Mouse (Mus musculus): ENCODE data around the gene Msln.
"Not testable (repeated sequence)": the region's sequence is repeated elsewhere in the genome, so short reads cannot be mapped to it uniquely, and the experiment has no call there.

Msln gene

GRCm38 (mm10) chr17:25765886-25766285 lies 11.7 kb upstream of the Msln start:
- no peak for DNase-seq

GRCm38 (mm10) chr17:25762591-25762990 lies 8.4 kb upstream of the Msln start:
- DNase-seq: no peak

- DNase-seq: peak; percentile 59
Measured at GRCm38 (mm10) chr17:25761561-25761970, 7.4 kb upstream of the Msln start.

GRCm38 (mm10) chr17:25760148-25760547 lies 6.0 kb upstream of the Msln start:
- peak; percentile 61 for DNase-seq

GRCm38 (mm10) chr17:25757691-25758090 lies 3.5 kb upstream of the Msln start:
- no peak for DNase-seq

- DNase-seq: no peak
Measured at GRCm38 (mm10) chr17:25756378-25757242, 2.4 kb upstream of the Msln start.

- DNase-seq: no peak
Measured at GRCm38 (mm10) chr17:25755627-25756377, 1.6 kb upstream of the Msln start.

- no peak for DNase-seq
Measured at GRCm38 (mm10) chr17:25755086-25755485, 908 bp upstream of the Msln start.

GRCm38 (mm10) chr17:25751446-25751845 lies 2.7 kb downstream of the Msln start:
- DNase-seq: no peak

- DNase-seq: no peak
Measured at GRCm38 (mm10) chr17:25749314-25749713, 4.9 kb downstream of the Msln start.

- DNase-seq: no peak
Measured at GRCm38 (mm10) chr17:25748238-25748637, 5.9 kb downstream of the Msln start.

GRCm38 (mm10) chr17:25744311-25744710 lies 9.9 kb downstream of the Msln start:
- no peak for DNase-seq

GRCm38 (mm10) chr17:25743831-25744230 lies 10.3 kb downstream of the Msln start:
- DNase-seq: no peak

- not testable (repeated sequence) for DNase-seq
Measured at GRCm38 (mm10) chr17:25741471-25741870, 12.7 kb downstream of the Msln start.

GRCm38 (mm10) chr17:25738861-25739260 lies 15.3 kb downstream of the Msln start:
- no peak for DNase-seq

GRCm38 (mm10) chr17:25735745-25736144 lies 18.4 kb downstream of the Msln start, which contains the start of gene Mslnl:
Mslnl (plus strand) TSS chr17:25736042.
- no peak for DNase-seq

- DNase-seq: no peak
Measured at GRCm38 (mm10) chr17:25735246-25735645, 18.9 kb downstream of the Msln start.

GRCm38 (mm10) chr17:25732082-25732481 lies 22.1 kb downstream of the Msln start:
- DNase-seq: peak; percentile 80

- DNase-seq: no peak
Measured at GRCm38 (mm10) chr17:25728009-25728270, 26.2 kb downstream of the Msln start.

- peak; percentile 100 for DNase-seq
Measured at GRCm38 (mm10) chr17:25727265-25728008, 26.7 kb downstream of the Msln start, which contains the start of the genes Chtf18 and Rpusd1. Chtf18 (minus strand) TSS chr17:25727419. Rpusd1 (plus strand) TSS chr17:25727670.

- no peak for DNase-seq
Measured at GRCm38 (mm10) chr17:25725264-25725663, 28.9 kb downstream of the Msln start.

GRCm38 (mm10) chr17:25723919-25724318 lies 30.3 kb downstream of the Msln start:
- no peak for DNase-seq

- no peak for DNase-seq
Measured at GRCm38 (mm10) chr17:25723470-25723869, 30.7 kb downstream of the Msln start.

Measured in right cerebral cortex, adult 18-20 months (tissue).